Mouse (Mus musculus): ENCODE results near the gene Rabgap1l. TPM values are rescaled to one million over a fixed set of nuclear protein-coding genes. Genes with fewer than 3 reads are reported as not detected.

The Rabgap1l gene
- polyA plus RNA-seq, 1 experiment: 29.9 TPM

- no peak for TF ChIP-seq POLR2A (IDR thresholded peaks at IDR 0.05; ENCODE audit: borderline replicate concordance, low read depth, low read length)
- no peak for TF ChIP-seq CTCF (IDR thresholded peaks at IDR 0.05; ENCODE audit: low read depth, low read length)
- Histone ChIP-seq H3K27ac (ENCODE audit: insufficient read depth, low read depth, low read length) (no peak overlapping the region), H3K4me3 (ENCODE audit: insufficient read depth, low read length) (no peak overlapping the region), H3K4me1 (ENCODE audit: control insufficient read depth, insufficient read depth, low read length) (no peaks in the 10 kb centered on the region)
Observed at GRCm38 (mm10) chr1:160576124-160576523, 216.9 kb downstream of the Rabgap1l start.

- Histone ChIP-seq H3K27ac (ENCODE audit: insufficient read depth, low read depth, low read length) (no peak overlapping the region), H3K4me3 (ENCODE audit: insufficient read depth, low read length) (no peak overlapping the region), H3K4me1 (ENCODE audit: control insufficient read depth, insufficient read depth, low read length) (no peaks in the 10 kb centered on the region)
- no peak for TF ChIP-seq CTCF (IDR thresholded peaks at IDR 0.05; ENCODE audit: low read depth, low read length)
- TF ChIP-seq POLR2A (IDR thresholded peaks at IDR 0.05; ENCODE audit: borderline replicate concordance, low read depth, low read length): no peak
Observed at GRCm38 (mm10) chr1:160574039-160574438, 219.0 kb downstream of the Rabgap1l start.

- H3K4me3 ChIP-seq (ENCODE audit: insufficient read depth, low read length): no peak overlapping the region
- TF ChIP-seq CTCF (IDR thresholded peaks at IDR 0.05; ENCODE audit: low read depth, low read length) (no peak), POLR2A (IDR thresholded peaks at IDR 0.05; ENCODE audit: borderline replicate concordance, low read depth, low read length) (no peak)
- no peaks in the 10 kb centered on the region for H3K4me1 ChIP-seq (ENCODE audit: control insufficient read depth, insufficient read depth, low read length)
- no peak overlapping the region for H3K27ac ChIP-seq (ENCODE audit: insufficient read depth, low read depth, low read length)
Observed at GRCm38 (mm10) chr1:160566458-160566857, 226.6 kb downstream of the Rabgap1l start.

GRCm38 (mm10) chr1:160561381-160561780, 231.6 kb downstream of the Rabgap1l start:
- no peak overlapping the region for H3K4me3 ChIP-seq (ENCODE audit: insufficient read depth, low read length)
- no peaks in the 10 kb centered on the region for H3K4me1 ChIP-seq (ENCODE audit: control insufficient read depth, insufficient read depth, low read length)
- H3K27ac ChIP-seq (ENCODE audit: insufficient read depth, low read depth, low read length): no peak overlapping the region
- no peak for TF ChIP-seq CTCF (IDR thresholded peaks at IDR 0.05; ENCODE audit: low read depth, low read length)

- TF ChIP-seq CTCF (IDR thresholded peaks at IDR 0.05; ENCODE audit: low read depth, low read length): no peak
- TF ChIP-seq POLR2A (IDR thresholded peaks at IDR 0.05; ENCODE audit: borderline replicate concordance, low read depth, low read length): no peak
- Histone ChIP-seq H3K4me1 (ENCODE audit: control insufficient read depth, insufficient read depth, low read length) (no peaks in the 10 kb centered on the region), H3K27ac (ENCODE audit: insufficient read depth, low read depth, low read length) (no peak overlapping the region), H3K4me3 (ENCODE audit: insufficient read depth, low read length) (no peak overlapping the region)
Observed at GRCm38 (mm10) chr1:160550636-160551035, 242.4 kb downstream of the Rabgap1l start.

GRCm38 (mm10) chr1:160547934-160548876, 244.8 kb downstream of the Rabgap1l start:
- Histone ChIP-seq H3K4me3 (ENCODE audit: insufficient read depth, low read length) (no peak overlapping the region), H3K4me1 (ENCODE audit: control insufficient read depth, insufficient read depth, low read length) (no peaks in the 10 kb centered on the region), H3K27ac (ENCODE audit: insufficient read depth, low read depth, low read length) (no peak overlapping the region)
- TF ChIP-seq POLR2A (IDR thresholded peaks at IDR 0.05; ENCODE audit: borderline replicate concordance, low read depth, low read length): no peak
- TF ChIP-seq CTCF (IDR thresholded peaks at IDR 0.05; ENCODE audit: low read depth, low read length): no peak

- H3K4me1 ChIP-seq (ENCODE audit: control insufficient read depth, insufficient read depth, low read length): no peaks in the 10 kb centered on the region
- TF ChIP-seq CTCF (IDR thresholded peaks at IDR 0.05; ENCODE audit: low read depth, low read length) (no peak), POLR2A (IDR thresholded peaks at IDR 0.05; ENCODE audit: borderline replicate concordance, low read depth, low read length) (no peak)
- H3K4me3 ChIP-seq (ENCODE audit: insufficient read depth, low read length): no peak overlapping the region
- H3K27ac ChIP-seq (ENCODE audit: insufficient read depth, low read depth, low read length): no peak overlapping the region
Observed at GRCm38 (mm10) chr1:160535649-160536048, 257.4 kb downstream of the Rabgap1l start.

GRCm38 (mm10) chr1:160534571-160535335, 258.3 kb downstream of the Rabgap1l start:
- TF ChIP-seq POLR2A (IDR thresholded peaks at IDR 0.05; ENCODE audit: borderline replicate concordance, low read depth, low read length): no peak
- no peak for TF ChIP-seq CTCF (IDR thresholded peaks at IDR 0.05; ENCODE audit: low read depth, low read length)
- no peak overlapping the region for H3K4me3 ChIP-seq (ENCODE audit: insufficient read depth, low read length)

GRCm38 (mm10) chr1:160533209-160533820, 259.7 kb downstream of the Rabgap1l start:
- Histone ChIP-seq H3K27ac (ENCODE audit: insufficient read depth, low read depth, low read length) (no peak overlapping the region), H3K4me1 (ENCODE audit: control insufficient read depth, insufficient read depth, low read length) (no peaks in the 10 kb centered on the region), H3K4me3 (ENCODE audit: insufficient read depth, low read length) (no peak overlapping the region)
- no peak for TF ChIP-seq POLR2A (IDR thresholded peaks at IDR 0.05; ENCODE audit: borderline replicate concordance, low read depth, low read length)
- no peak for TF ChIP-seq CTCF (IDR thresholded peaks at IDR 0.05; ENCODE audit: low read depth, low read length)

More at GRCm38 (mm10) chr1:160534571-160535335, 258.3 kb downstream of the Rabgap1l start:
- no peak overlapping the region for H3K27ac ChIP-seq (ENCODE audit: insufficient read depth, low read depth, low read length)
- H3K4me1 ChIP-seq (ENCODE audit: control insufficient read depth, insufficient read depth, low read length): no peaks in the 10 kb centered on the region
